Mouse (Mus musculus) midbrain, embryonic 12.5 days (tissue): ENCODE measurements at regions not wholly inside any gene's neighbourhood (a gene's known extent, or its start where the extent isn't known, plus 50 kb on each side); places are given as distances from the start of the nearest gene placed in this dataset.

Experiments used
- ATAC-seq: fragments of 200-750 bp; cut with Nextera tagmentation; 2 replicates; pipeline ENCODE4 v1.8.0; 2017; ENCODE audit warnings: low read depth, moderate TSS enrichment, moderate library complexity; ENCODE audit not compliant: low FRiP score
- H3K27ac ChIP-seq: fragments of 300-500 bp; sonication (generic); replicated peaks from 2 replicates; pipeline ENCODE4 v1.5.1; 2016; ENCODE audit warnings: mild to moderate bottlenecking
- H3K27me3 ChIP-seq: fragments of 300-500 bp; sonication (generic); 2 replicates; pipeline ENCODE4 v1.6.1; 2016; ENCODE audit warnings: mild to moderate bottlenecking
- H3K36me3 ChIP-seq: fragments of 300-500 bp; sonication (generic); 2 replicates; pipeline ENCODE4 v1.6.1; 2016
- H3K4me1 ChIP-seq: fragments of 300-500 bp; sonication (generic); 2 replicates; pipeline ENCODE4 v1.6.1; 2016
- H3K4me2 ChIP-seq: fragments of 300-500 bp; sonication (generic); replicated peaks from 2 replicates; pipeline ENCODE4 v1.6.1; 2016; ENCODE audit warnings: mild to moderate bottlenecking, moderate library complexity
- H3K4me3 ChIP-seq: fragments of 300-500 bp; sonication (generic); 2 replicates; pipeline ENCODE4 v1.5.1; 2016; ENCODE audit warnings: mild to moderate bottlenecking
- H3K9ac ChIP-seq: fragments of 300-500 bp; sonication (generic); replicated peaks from 2 replicates; pipeline ENCODE4 v1.6.1; 2016; ENCODE audit warnings: mild to moderate bottlenecking, moderate library complexity
- H3K9me3 ChIP-seq: fragments of 300-500 bp; sonication (generic); 2 replicates; pipeline ENCODE4 v1.6.1; 2016; ENCODE audit warnings: mild to moderate bottlenecking
- WGBS: fragments of 180-500 bp; shearing (Covaris S2); methylation state at CpG from one replicate; pipeline ENCODE4 v1.1.7; 2016; 5-methylcytosine and 5-hydroxymethylcytosine counted together

DNA sequence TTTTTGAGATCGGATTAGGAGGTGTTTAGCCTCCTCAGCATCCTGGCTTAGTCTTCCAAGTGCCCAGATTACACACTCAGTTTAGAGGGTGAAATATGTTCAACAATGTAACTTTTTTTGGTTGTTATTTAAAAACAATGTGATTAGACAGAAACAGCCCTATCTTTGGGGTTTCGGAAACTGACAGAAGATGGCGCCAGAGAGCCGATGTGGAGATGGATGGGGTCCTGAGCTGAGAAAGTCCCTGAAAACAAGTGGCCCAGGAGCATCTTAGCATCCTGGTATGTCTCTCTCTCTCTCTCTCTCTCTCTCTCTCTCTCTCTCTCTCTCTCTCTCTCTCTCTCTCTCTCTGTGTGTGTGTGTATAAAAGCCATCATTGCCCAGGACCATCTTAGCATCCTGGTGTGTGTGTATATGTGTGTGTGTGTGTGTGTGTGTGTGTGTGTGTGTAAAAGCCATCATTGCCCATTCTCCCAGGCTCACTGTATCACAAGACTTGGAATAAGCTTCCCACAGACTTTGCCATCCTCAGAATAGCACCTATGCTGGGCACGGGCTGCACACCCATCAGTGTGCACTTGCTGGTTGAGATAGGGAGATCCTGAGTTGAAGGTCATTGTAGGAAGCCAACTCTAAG lies 84.2 kb upstream of the Fam174b start:
- Histone ChIP-seq H3K4me2 (no peak overlapping the region), H3K4me3 (no peak overlapping the region), H3K9ac (no peak overlapping the region), H3K27me3 (peaks cover 12% of the 10 kb centered on the region), H3K36me3 (no peaks in the 10 kb centered on the region), H3K4me1 (no peaks in the 10 kb centered on the region), H3K9me3 (0 out of 2 replicates have a peak, but pooled peaks cover 2% of the 10 kb centered on the region), H3K27ac (no peak overlapping the region)
- peak; percentile 54; the same call in 1 of the 2 replicates for ATAC-seq
- 21% methylated on average over 5 of the region's 5 CpGs for WGBS

DNA sequence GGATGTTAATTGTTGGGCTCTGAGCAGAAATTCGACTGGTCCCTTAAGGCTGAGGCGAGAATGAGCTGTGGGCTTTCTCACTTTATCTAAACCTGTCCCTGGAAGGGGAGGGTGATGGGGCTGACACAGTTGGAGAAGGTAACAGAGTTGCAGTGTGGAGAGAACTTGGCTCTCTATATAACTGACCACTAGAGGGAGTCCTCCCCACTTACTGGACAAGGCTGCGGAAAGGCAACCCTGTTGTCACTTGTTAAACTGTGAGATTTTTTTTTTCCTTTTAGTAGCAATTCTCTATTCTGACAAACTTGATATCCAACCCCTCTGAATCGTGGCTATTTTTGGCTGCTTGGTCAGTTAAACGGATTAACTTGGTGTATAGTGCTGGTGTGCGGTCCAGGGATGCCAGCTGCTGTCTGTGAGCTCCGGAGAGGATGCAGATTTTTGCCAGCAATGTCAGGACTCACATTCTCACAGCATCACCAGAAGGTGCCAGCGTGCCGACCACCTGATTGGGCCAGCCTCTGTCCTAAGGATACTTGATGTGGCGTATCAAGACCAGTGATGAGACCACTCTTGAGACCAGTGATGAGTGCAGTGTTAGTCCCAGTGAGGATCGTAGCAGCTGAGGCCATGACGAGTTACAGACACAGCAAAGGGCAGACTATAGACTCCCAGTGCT lies 85.8 kb upstream of the Fam174b start:
- WGBS = 37% methylated on average over 12 of the region's 12 CpGs
- Histone ChIP-seq H3K4me2 (peak overlapping the region; percentile 10; the same call in 1 of the 2 replicates), H3K27ac (no peak overlapping the region), H3K27me3 (peaks cover 15% of the 10 kb centered on the region), H3K9me3 (peaks cover 5% of the 10 kb centered on the region; the same call in 1 of the 2 replicates), H3K36me3 (no peaks in the 10 kb centered on the region), H3K9ac (no peak overlapping the region), H3K4me3 (no peak overlapping the region), H3K4me1 (no peaks in the 10 kb centered on the region)
- peak; percentile 59; the same call in 1 of the 2 replicates for ATAC-seq

DNA sequence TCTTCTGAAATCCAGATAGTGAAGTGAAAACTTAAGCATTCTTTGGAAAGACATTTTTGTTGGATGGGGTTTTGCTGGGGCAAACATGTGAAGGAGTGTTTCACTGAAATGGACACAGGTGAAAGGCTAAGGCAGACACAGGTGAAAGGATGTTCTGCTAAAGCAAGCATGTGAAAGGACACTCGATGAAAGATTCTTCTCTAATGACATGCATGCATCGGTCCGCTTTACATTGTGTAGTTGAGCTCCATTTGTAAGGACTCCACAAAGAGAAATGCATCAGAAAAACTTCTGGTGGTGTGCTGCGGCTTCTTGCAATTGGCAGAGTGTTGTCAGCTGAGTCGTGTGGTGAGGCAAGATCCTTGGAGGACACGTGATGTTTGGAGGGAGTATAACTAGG lies 89.2 kb upstream of the Fam174b start:
- WGBS = 90% methylated on average over 6 of the region's 6 CpGs

DNA sequence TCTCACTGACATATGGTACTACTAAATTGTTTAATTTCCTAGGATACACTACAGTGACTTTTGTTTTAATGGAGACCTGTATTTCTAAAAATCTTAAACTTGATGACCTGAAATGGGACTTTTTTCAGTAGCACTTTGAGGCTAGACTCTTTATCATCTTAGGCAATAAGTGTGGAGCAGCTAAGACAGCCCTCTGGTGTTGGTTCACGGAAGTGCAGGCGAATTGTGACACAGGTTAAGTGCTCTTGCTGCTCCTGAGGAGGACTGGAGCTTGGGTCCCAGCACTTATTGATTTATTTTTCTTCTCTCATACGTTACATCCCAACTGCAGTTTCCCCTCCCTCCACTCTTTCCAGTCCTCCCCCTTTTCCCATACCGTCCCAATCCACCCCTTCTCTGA lies 92.1 kb upstream of the Fam174b start:
- H3K4me2 ChIP-seq = no peak overlapping the region
- H3K27me3 ChIP-seq = peaks cover 23% of the 10 kb centered on the region
- peaks cover 25% of the 10 kb centered on the region for H3K4me1 ChIP-seq
- no peak overlapping the region for H3K9ac ChIP-seq
- WGBS = 31% methylated on average over 4 of the region's 4 CpGs
- no peak overlapping the region for H3K27ac ChIP-seq
- no peak overlapping the region for H3K4me3 ChIP-seq
- peaks cover 5% of the 10 kb centered on the region; the same call in 1 of the 2 replicates for H3K9me3 ChIP-seq
- no peak for ATAC-seq
- no peaks in the 10 kb centered on the region for H3K36me3 ChIP-seq

More for the DNA sequence above, 89.2 kb upstream of the Fam174b start:
- Histone ChIP-seq H3K4me3 (no peak overlapping the region), H3K9me3 (peaks cover 5% of the 10 kb centered on the region; the same call in 1 of the 2 replicates), H3K36me3 (no peaks in the 10 kb centered on the region), H3K4me1 (peaks cover 8% of the 10 kb centered on the region; the same call in 1 of the 2 replicates), H3K27me3 (peaks cover 22% of the 10 kb centered on the region), H3K9ac (no peak overlapping the region), H3K4me2 (no peak overlapping the region), H3K27ac (no peak overlapping the region)
- no peak for ATAC-seq

DNA sequence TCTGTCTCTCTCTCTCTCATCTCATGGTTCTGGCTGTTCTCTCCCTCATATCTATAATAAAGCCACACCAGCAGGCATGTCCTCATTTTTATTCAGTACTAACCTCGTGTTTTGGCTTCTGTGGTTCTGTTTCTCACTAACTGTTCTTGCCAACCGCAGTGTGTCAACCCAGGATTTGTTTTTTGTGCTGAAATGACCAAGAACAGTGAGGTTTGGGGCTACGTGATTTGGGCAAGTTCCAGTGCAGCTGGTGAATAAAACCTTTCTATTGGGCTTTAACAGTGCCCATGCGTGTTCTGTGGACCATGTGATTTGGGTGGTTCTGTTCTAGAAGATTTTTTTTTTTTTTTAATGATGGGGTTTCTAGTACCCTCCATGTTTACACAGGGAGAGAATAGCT lies 93.0 kb upstream of the Fam174b start:
- no peaks in the 10 kb centered on the region for H3K36me3 ChIP-seq
- H3K27ac ChIP-seq = no peak overlapping the region
- no peak overlapping the region for H3K4me2 ChIP-seq
- peaks cover 5% of the 10 kb centered on the region; the same call in 1 of the 2 replicates for H3K9me3 ChIP-seq
- no peak overlapping the region for H3K9ac ChIP-seq
- WGBS = 75% methylated on average over 4 of the region's 4 CpGs
- H3K4me1 ChIP-seq = peaks cover 26% of the 10 kb centered on the region
- H3K4me3 ChIP-seq = no peak overlapping the region
- peaks cover 24% of the 10 kb centered on the region for H3K27me3 ChIP-seq
- no peak for ATAC-seq

DNA sequence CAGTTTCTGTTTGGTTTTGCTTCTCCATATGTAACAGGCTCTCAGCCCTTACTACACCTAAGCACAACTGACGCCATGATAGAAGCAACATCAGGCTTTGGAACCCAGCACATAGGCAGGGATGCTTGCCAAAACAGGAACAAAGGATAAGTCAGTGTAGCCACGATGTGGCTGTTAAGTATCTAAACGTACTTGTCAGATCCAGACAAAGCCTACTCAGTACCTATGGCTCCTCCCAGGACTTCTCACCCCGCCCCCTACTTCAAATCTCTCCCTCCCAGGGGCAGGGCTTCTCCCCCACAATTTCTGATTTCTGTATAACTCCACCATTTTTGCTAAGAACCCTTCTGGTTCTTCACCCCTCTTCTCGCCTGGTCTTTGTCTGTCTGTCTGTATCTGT lies 93.4 kb upstream of the Fam174b start:
- Histone ChIP-seq H3K4me1 (peaks cover 26% of the 10 kb centered on the region), H3K9ac (no peak overlapping the region), H3K36me3 (no peaks in the 10 kb centered on the region), H3K27ac (no peak overlapping the region), H3K4me3 (no peak overlapping the region), H3K4me2 (no peak overlapping the region), H3K27me3 (peaks cover 28% of the 10 kb centered on the region), H3K9me3 (peaks cover 5% of the 10 kb centered on the region; the same call in 1 of the 2 replicates)
- ATAC-seq = 0 out of 2 replicates have a peak, but pooled peaks have one; percentile 20
- 55% methylated on average over 5 of the region's 5 CpGs for WGBS

DNA sequence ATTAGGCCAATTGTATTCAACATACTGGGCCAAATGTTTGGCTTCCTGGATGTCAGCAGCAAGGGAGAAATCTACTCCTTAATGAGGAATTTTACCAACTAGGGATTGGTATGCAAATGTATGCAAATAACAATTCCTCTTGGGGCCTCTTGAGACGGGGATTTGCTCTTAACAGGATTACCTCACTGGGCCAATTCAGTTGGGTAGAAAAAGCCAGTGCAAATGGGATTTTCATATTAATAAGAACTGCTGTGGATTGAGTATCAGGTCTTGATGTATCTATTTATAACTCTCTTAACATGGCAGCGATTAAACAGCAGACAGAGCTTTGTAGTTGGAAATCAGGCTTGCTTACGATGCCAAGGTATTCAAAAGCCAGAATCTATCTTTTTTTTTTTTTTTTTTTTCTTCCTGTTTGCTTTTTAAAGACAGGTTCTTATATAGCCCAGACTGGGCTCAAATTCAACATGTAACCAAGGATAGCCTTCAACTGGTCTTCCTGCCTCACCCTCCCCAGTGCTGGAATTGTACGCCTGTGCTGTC lies 95.7 kb upstream of the Fam174b start:
- WGBS = 19% methylated on average over 4 of the region's 4 CpGs
- Histone ChIP-seq H3K36me3 (no peaks in the 10 kb centered on the region), H3K4me2 (no peak overlapping the region), H3K27ac (no peak overlapping the region), H3K9ac (no peak overlapping the region), H3K27me3 (peaks cover 42% of the 10 kb centered on the region), H3K4me3 (no peak overlapping the region), H3K9me3 (no peaks in the 10 kb centered on the region), H3K4me1 (peaks cover 32% of the 10 kb centered on the region)
- ATAC-seq = peak; percentile 74

DNA sequence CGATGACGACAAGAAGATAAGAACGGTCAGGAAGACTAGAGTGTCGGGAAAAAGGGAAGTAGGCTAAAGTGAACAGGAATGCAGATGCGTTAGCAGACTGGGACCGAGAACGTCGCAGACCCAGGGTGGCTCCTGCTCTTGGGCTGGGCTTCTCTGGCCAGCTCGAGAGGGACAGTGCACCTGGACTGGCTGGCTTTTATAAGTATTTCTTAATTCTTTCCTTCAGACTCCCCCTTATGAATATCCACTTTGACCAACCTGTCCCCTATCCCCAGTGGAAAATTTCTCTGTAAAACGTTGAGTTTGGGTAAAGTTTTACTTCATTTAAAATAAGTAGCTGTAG lies 96.1 kb upstream of the Fam174b start:
- WGBS = 48% methylated on average over 10 of the region's 10 CpGs
- 0 out of 2 replicates have a peak, but pooled peaks have one; percentile 17 for ATAC-seq
- Histone ChIP-seq H3K27me3 (peaks cover 47% of the 10 kb centered on the region), H3K9me3 (no peaks in the 10 kb centered on the region), H3K4me3 (no peak overlapping the region), H3K27ac (no peak overlapping the region), H3K4me1 (peaks cover 33% of the 10 kb centered on the region), H3K4me2 (no peak overlapping the region), H3K36me3 (no peaks in the 10 kb centered on the region), H3K9ac (no peak overlapping the region)

DNA sequence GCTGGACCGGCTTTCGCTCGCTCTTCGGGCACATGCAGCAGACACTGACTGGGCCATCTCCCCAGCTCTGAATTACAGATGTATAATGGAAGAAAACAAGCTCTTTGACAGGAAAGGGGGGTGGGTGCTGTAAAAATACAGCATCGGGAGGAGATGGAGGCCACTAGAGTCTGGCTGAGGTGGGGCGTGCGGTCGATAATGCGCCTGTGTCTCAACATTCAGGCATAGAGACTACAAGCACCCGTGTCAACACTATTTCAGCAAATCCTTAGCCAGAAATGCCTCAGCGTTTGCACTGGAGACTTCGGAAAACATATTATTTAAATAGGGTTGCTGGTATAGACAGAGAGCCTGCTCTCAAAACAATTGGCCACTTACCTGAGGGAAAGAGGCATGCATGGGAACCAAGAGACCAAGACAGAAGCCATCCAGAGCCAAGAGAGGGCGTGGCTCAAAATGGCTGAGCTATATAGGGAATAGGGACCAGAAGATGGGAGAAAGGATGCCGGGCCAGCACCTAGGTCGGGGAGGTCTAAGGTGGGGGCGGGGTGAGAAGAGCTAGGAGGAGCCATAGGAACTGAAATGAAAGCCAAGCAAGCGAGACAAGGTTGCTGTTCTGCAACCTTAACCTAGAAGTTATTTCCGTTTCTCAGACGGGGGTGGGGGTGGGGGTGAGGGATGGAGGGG lies 96.7 kb upstream of the Fam174b start:
- no peak overlapping the region for H3K4me3 ChIP-seq
- H3K4me1 ChIP-seq = peaks cover 34% of the 10 kb centered on the region
- no peak overlapping the region for H3K9ac ChIP-seq
- no peaks in the 10 kb centered on the region for H3K36me3 ChIP-seq
- WGBS = 80% methylated on average over 19 of the region's 19 CpGs
- no peak overlapping the region for H3K4me2 ChIP-seq
- H3K27ac ChIP-seq = no peak overlapping the region
- no peaks in the 10 kb centered on the region for H3K9me3 ChIP-seq
- 0 out of 2 replicates have a peak, but pooled peaks have one; percentile 13 for ATAC-seq
- peaks cover 47% of the 10 kb centered on the region for H3K27me3 ChIP-seq

DNA sequence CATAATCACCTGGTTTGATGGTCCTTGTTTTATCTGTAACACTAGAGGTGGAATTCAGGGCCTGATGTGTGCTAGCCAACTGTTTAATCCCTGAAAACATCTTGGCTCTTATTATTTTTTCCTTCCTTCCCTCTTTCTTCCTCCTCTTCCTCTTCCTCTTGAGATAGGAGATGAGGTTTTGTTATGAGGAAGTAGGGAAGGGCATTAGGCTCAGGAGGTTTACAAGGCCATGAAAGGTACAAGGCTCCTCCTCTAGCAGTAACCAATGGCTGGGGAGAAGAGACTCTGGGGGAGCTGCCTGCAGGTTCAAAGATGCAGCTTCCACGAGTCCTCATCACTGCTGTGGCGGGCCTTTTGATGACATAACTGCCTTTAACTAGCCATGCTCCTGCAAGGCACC lies 98.6 kb upstream of the Chd2 start:
- 53% methylated on average over 2 of the region's 2 CpGs for WGBS
- Histone ChIP-seq H3K4me2 (no peak overlapping the region), H3K27ac (no peak overlapping the region), H3K4me3 (no peak overlapping the region), H3K9ac (no peak overlapping the region), H3K27me3 (peaks cover 60% of the 10 kb centered on the region), H3K36me3 (no peaks in the 10 kb centered on the region), H3K4me1 (peaks cover 49% of the 10 kb centered on the region), H3K9me3 (no peaks in the 10 kb centered on the region)
- ATAC-seq = no peak

DNA sequence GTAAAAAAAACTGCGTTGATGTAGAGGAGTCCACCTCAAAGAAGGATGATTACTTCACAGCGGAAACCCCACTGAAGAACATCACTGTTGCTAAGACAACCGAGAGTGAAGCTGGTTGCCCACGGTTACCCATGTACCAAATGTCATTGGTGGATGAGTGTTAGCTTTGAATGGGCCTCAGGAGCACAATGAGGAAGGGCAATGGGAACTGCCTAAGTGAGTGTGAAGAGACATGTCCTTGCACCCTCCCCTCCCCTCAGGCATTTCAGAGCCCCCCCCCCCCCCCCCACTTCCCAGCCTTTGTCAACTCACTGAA lies 96.1 kb upstream of the Chd2 start:
- H3K4me2 ChIP-seq = no peak overlapping the region
- no peak overlapping the region for H3K9ac ChIP-seq
- peaks cover 66% of the 10 kb centered on the region for H3K27me3 ChIP-seq
- peak; percentile 90 for ATAC-seq
- no peaks in the 10 kb centered on the region for H3K36me3 ChIP-seq
- 15% methylated on average over 4 of the region's 4 CpGs for WGBS
- H3K9me3 ChIP-seq = no peaks in the 10 kb centered on the region
- peaks cover 31% of the 10 kb centered on the region for H3K4me1 ChIP-seq
- no peak overlapping the region for H3K4me3 ChIP-seq
- H3K27ac ChIP-seq = no peak overlapping the region
